Mouse (Mus musculus): ENCODE results near the gene Cdk2. TPM values are rescaled to one million over a fixed set of nuclear protein-coding genes. Genes with fewer than 3 reads are reported as not detected.

Gene Cdk2
- polyA plus RNA-seq, 1 experiment = 39.9 TPM

DNA sequence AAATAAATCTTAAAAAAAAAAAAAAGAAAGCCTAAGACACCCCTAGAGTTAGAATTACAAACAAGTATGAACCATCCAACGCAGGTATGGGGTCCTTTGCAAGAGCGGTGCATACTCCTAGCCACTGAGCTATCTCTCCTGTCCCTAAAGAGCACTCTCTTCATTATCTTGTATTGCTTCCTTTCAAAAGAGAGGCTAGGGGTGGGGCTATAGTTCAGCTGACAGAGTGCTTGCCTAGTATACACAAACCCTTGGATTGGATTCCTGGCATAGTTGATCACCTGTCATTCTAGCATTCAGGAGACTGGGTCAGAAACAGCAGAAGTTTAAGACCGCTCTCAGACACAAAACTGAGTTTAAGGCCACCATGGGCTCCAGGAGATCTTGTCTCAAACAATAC, 49.6 kb downstream of the Cdk2 start:
- no peak for TF ChIP-seq POLR2AphosphoS2 (IDR thresholded peaks at IDR 0.05; ENCODE audit: insufficient read length, low read depth)
- no peak for TF ChIP-seq MYOD1 (IDR thresholded peaks at IDR 0.05; ENCODE audit: control insufficient read depth in 1 of 3, insufficient read length in 2 of 3, low read depth in 2 of 3)
- TF ChIP-seq TCF3 (IDR thresholded peaks at IDR 0.05; ENCODE audit: insufficient read length, low read depth) = no peak
- no peak for TF ChIP-seq MAX (IDR thresholded peaks at IDR 0.05; ENCODE audit: low read depth)
- no peak for TF ChIP-seq E2F4 (IDR thresholded peaks at IDR 0.05; ENCODE audit: insufficient read depth)
- no peak for TF ChIP-seq USF1 (IDR thresholded peaks at IDR 0.05; ENCODE audit: low read depth)
- Histone ChIP-seq H3K27me3 (ENCODE audit: control insufficient read depth, insufficient read depth, insufficient read length) (no peaks in the 10 kb centered on the region), H3ac (ENCODE audit: control insufficient read depth, insufficient read length) (no peak overlapping the region), H3K79me2 (ENCODE audit: control insufficient read depth, insufficient read depth) (no peaks in the 10 kb centered on the region), H3K4me2 (ENCODE audit: low read depth) (no peak overlapping the region), H3K4me3 (no peak overlapping the region), H3K36me3 (ENCODE audit: control insufficient read depth, insufficient read depth) (no peaks in the 10 kb centered on the region)

DNA sequence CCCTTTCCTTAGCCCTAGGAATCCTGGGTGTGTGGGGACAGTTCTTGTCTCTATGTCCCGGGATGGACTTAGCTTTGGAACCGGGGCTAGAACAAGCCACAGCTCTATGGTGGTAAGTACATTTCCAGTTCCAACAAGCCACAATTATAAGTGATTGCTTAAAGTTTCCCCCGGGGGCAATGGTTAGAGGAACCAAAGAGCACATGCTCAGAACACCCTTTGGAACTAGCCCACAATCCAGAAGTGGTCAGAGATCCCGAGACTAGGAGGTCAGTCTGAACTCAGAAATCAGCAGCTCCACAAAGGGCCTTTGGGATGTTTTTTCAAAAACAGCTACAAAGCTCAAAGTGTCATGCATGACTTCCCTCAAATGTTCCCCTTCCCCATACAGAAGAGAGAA, 51.0 kb downstream of the Cdk2 start:
- Histone ChIP-seq H3K79me2 (ENCODE audit: control insufficient read depth, insufficient read depth) (no peaks in the 10 kb centered on the region), H3K4me3 (no peak overlapping the region), H3ac (ENCODE audit: control insufficient read depth, insufficient read length) (no peak overlapping the region), H3K4me2 (ENCODE audit: low read depth) (no peak overlapping the region), H3K27me3 (ENCODE audit: control insufficient read depth, insufficient read depth, insufficient read length) (no peaks in the 10 kb centered on the region), H3K36me3 (ENCODE audit: control insufficient read depth, insufficient read depth) (no peaks in the 10 kb centered on the region)
- TF ChIP-seq MAX (IDR thresholded peaks at IDR 0.05; ENCODE audit: low read depth) (no peak), MYOG (IDR thresholded peaks at IDR 0.05; ENCODE audit: control insufficient read depth in 1 of 3, insufficient read depth in 1 of 3, insufficient read length in 2 of 3, low read depth in 2 of 3) (no peak), USF1 (IDR thresholded peaks at IDR 0.05; ENCODE audit: low read depth) (no peak), E2F4 (IDR thresholded peaks at IDR 0.05; ENCODE audit: insufficient read depth) (no peak), TCF12 (IDR thresholded peaks at IDR 0.05; ENCODE audit: insufficient read depth, poor library complexity, severe bottlenecking) (no peak), POLR2A (IDR thresholded peaks at IDR 0.05; ENCODE audit: insufficient read length, low read depth) (no peak), MYOD1 (IDR thresholded peaks at IDR 0.05; ENCODE audit: control insufficient read depth in 1 of 3, insufficient read length in 2 of 3, low read depth in 2 of 3) (no peak), TCF3 (IDR thresholded peaks at IDR 0.05; ENCODE audit: insufficient read length, low read depth) (no peak), CEBPB (IDR thresholded peaks at IDR 0.05; ENCODE audit: insufficient read depth, poor library complexity, severe bottlenecking) (no peak), REST (IDR thresholded peaks at IDR 0.05; ENCODE audit: insufficient read depth, insufficient read length) (no peak), POLR2AphosphoS2 (IDR thresholded peaks at IDR 0.05; ENCODE audit: insufficient read length, low read depth) (no peak), SRF (IDR thresholded peaks at IDR 0.05; ENCODE audit: control insufficient read depth, insufficient read length, low read depth) (no peak)

Other genes starting within 250 kb of the Cdk2 start
- 52.5 TPM for gene Smarcc2, start 245.8 kb downstream of the Cdk2 start, polyA plus RNA-seq (2012; fragmentation: generic; extraction: Trizol)
- 2,234 TPM for gene Myl6, start 210.9 kb downstream of the Cdk2 start, polyA plus RNA-seq (2012; fragmentation: generic; extraction: Trizol)
- 734 TPM for gene Myl6b, start 206.3 kb downstream of the Cdk2 start, polyA plus RNA-seq (2012; fragmentation: generic; extraction: Trizol)
- gene Esyt1, start 179.2 kb downstream of the Cdk2 start, polyA plus RNA-seq (2012; fragmentation: generic; extraction: Trizol) = 166 TPM
- 13.8 TPM for gene Zc3h10, start 157.3 kb downstream of the Cdk2 start, polyA plus RNA-seq (2012; fragmentation: generic; extraction: Trizol)
- gene Rpl41, start 155.7 kb downstream of the Cdk2 start, polyA plus RNA-seq (2012; fragmentation: generic; extraction: Trizol) = 12,553 TPM
- 127 TPM for gene Pa2g4, start 139.0 kb downstream of the Cdk2 start, polyA plus RNA-seq (2012; fragmentation: generic; extraction: Trizol)
- 23.3 TPM for gene Erbb3, start 115.4 kb downstream of the Cdk2 start, polyA plus RNA-seq (2012; fragmentation: generic; extraction: Trizol)
- gene Rps26, start 78.3 kb downstream of the Cdk2 start, polyA plus RNA-seq (2012; fragmentation: generic; extraction: Trizol) = 1,658 TPM
- gene Ikzf4, start 59.0 kb downstream of the Cdk2 start, polyA plus RNA-seq (2012; fragmentation: generic; extraction: Trizol) = 0.04 TPM
- 23.3 TPM for gene Suox, start 31.0 kb downstream of the Cdk2 start, polyA plus RNA-seq (2012; fragmentation: generic; extraction: Trizol)
- 76.3 TPM for gene Rab5b, start 8.8 kb downstream of the Cdk2 start, polyA plus RNA-seq (2012; fragmentation: generic; extraction: Trizol)
- gene Pmel, start 836 bp downstream of the Cdk2 start, polyA plus RNA-seq (2012; fragmentation: generic; extraction: Trizol) = 0.17 TPM
- gene Dgka, start 39.8 kb upstream of the Cdk2 start, polyA plus RNA-seq (2012; fragmentation: generic; extraction: Trizol) = 13.2 TPM
- 32.6 TPM for gene Pym1, start 42.9 kb upstream of the Cdk2 start, polyA plus RNA-seq (2012; fragmentation: generic; extraction: Trizol)
- 12.1 TPM for gene Mmp19, start 85.9 kb upstream of the Cdk2 start, polyA plus RNA-seq (2012; fragmentation: generic; extraction: Trizol)
- 39.0 TPM for gene Dnajc14, start 99.0 kb upstream of the Cdk2 start, polyA plus RNA-seq (2012; fragmentation: generic; extraction: Trizol)
- gene Tmem198b, start 99.3 kb upstream of the Cdk2 start, polyA plus RNA-seq (2012; fragmentation: generic; extraction: Trizol) = 18.7 TPM
- gene Sarnp, start 112.3 kb upstream of the Cdk2 start, polyA plus RNA-seq (2012; fragmentation: generic; extraction: Trizol) = 40.8 TPM
- gene Ormdl2, start 116.6 kb upstream of the Cdk2 start, polyA plus RNA-seq (2012; fragmentation: generic; extraction: Trizol) = 19.2 TPM
- gene Gdf11, start 186.7 kb upstream of the Cdk2 start, polyA plus RNA-seq (2012; fragmentation: generic; extraction: Trizol) = 17.9 TPM
- 2,403 TPM for gene Cd63, start 196.0 kb upstream of the Cdk2 start, polyA plus RNA-seq (2012; fragmentation: generic; extraction: Trizol)
- gene Rdh5, start 217.9 kb upstream of the Cdk2 start, polyA plus RNA-seq (2012; fragmentation: generic; extraction: Trizol) = 63.3 TPM
- 238 TPM for gene Bloc1s1, start 219.0 kb upstream of the Cdk2 start, polyA plus RNA-seq (2012; fragmentation: generic; extraction: Trizol)
- 635 TPM for gene Itga7, start 228.8 kb upstream of the Cdk2 start, polyA plus RNA-seq (2012; fragmentation: generic; extraction: Trizol)

Measured in myocyte (in vitro differentiated cells).